Mouse (Mus musculus) limb, embryonic 13.5 days (tissue): Measurements from ENCODE around the gene Prr15l. TPM values are rescaled to one million over a fixed set of nuclear protein-coding genes. Genes with fewer than 3 reads are reported as not detected.

Source experiments
- ATAC-seq: fragments of 200-750 bp; cut with Nextera tagmentation; 2 replicates; pipeline ENCODE4 v1.8.0; 2017; ENCODE audit warnings: low read depth, moderate number of reproducible peaks, moderate TSS enrichment; ENCODE audit not compliant: low FRiP score
- H3K27ac ChIP-seq: fragments of 300-500 bp; sonication (generic); 2 replicates; pipeline ENCODE4 v1.5.1; 2015; ENCODE audit warnings: inconsistent platforms, mild to moderate bottlenecking, moderate library complexity
- H3K27me3 ChIP-seq: fragments of 300-500 bp; sonication (generic); 2 replicates; pipeline ENCODE4 v1.6.1; 2015; ENCODE audit warnings: mild to moderate bottlenecking, inconsistent platforms
- H3K36me3 ChIP-seq: fragments of 300-500 bp; sonication (generic); 2 replicates; pipeline ENCODE4 v1.6.1; 2015; ENCODE audit warnings: inconsistent platforms, mild to moderate bottlenecking, moderate library complexity
- H3K4me1 ChIP-seq: fragments of 300-500 bp; sonication (generic); 2 replicates; pipeline ENCODE4 v1.6.1; 2015; ENCODE audit warnings: inconsistent platforms
- H3K4me2 ChIP-seq: fragments of 300-500 bp; sonication (generic); replicated peaks from 2 replicates; pipeline ENCODE4 v1.6.1; 2015; ENCODE audit warnings: inconsistent platforms, mild to moderate bottlenecking, moderate library complexity
- H3K4me3 ChIP-seq: fragments of 300-500 bp; sonication (generic); 2 replicates; pipeline ENCODE4 v1.5.1; 2015; ENCODE audit warnings: moderate library complexity, mild to moderate bottlenecking, inconsistent platforms
- H3K9ac ChIP-seq: fragments of 300-500 bp; sonication (generic); 2 replicates; pipeline ENCODE4 v1.6.1; 2015; ENCODE audit warnings: mild to moderate bottlenecking, inconsistent platforms
- H3K9me3 ChIP-seq: fragments of 300-500 bp; sonication (generic); 2 replicates; pipeline ENCODE4 v1.6.1; 2016; ENCODE audit warnings: inconsistent platforms
- WGBS: fragments of 180-500 bp; shearing (Covaris S2); methylation state at CpG from one replicate; pipeline ENCODE4 v1.1.7; 2015; 5-methylcytosine and 5-hydroxymethylcytosine counted together
- polyA plus RNA-seq: library from polyadenylated mRNA; unstranded; fragments of >200 nt; fragmentation: Nextera tagmentation; extraction: Ambion mirVana; gene quantifications from 2 replicates; pipeline ENCODE4 v1.2.1, GENCODE M21; 2015

Prr15l gene
- polyA plus RNA-seq, 1 experiment from 2014 or later, result 0.97 TPM

GRCm38 (mm10) chr11:96982355-96982754 lies 54.5 kb downstream of the Prr15l start:
- under 1% methylated on average over 7 of the region's 7 CpGs for WGBS
- peak overlapping the region; percentile 29; the same call in 1 of the 2 replicates for H3K4me2 ChIP-seq

GRCm38 (mm10) chr11:96982859-96983258 lies 55.0 kb downstream of the Prr15l start, which contains the start of gene Sp2:
TSS of gene Sp2 (minus strand) at chr11:96982959.
- Histone ChIP-seq H3K27ac (no peak within 1 kb of the TSS), H3K4me2 (peak within 1 kb of the TSS; percentile 29; the same call in 1 of the 2 replicates), H3K4me1 (peaks cover 45% of the 10 kb centered on the region), H3K36me3 (no peaks in the 10 kb centered on the region), H3K27me3 (peaks cover 21% of the 10 kb centered on the region), H3K9me3 (no peaks in the 10 kb centered on the region), H3K4me3 (no peak within 1 kb of the TSS), H3K9ac (0 out of 2 replicates have a peak within 1 kb of the TSS, but pooled peaks have one; percentile 1)
- WGBS, result 58% methylated on average over 7 of the region's 7 CpGs
- no peak for ATAC-seq

More at GRCm38 (mm10) chr11:96982355-96982754, 54.5 kb downstream of the Prr15l start:
- Histone ChIP-seq H3K36me3 (no peaks in the 10 kb centered on the region), H3K4me1 (peaks cover 40% of the 10 kb centered on the region), H3K27ac (no peak overlapping the region), H3K9ac (no peak overlapping the region), H3K27me3 (peaks cover 21% of the 10 kb centered on the region), H3K4me3 (no peak overlapping the region), H3K9me3 (no peaks in the 10 kb centered on the region)
- ATAC-seq, result no peak

GRCm38 (mm10) chr11:96984903-96985302 lies 57.0 kb downstream of the Prr15l start:
- Histone ChIP-seq H3K9ac (no peak overlapping the region), H3K36me3 (no peaks in the 10 kb centered on the region), H3K4me3 (no peak overlapping the region), H3K27me3 (peaks cover 33% of the 10 kb centered on the region), H3K9me3 (no peaks in the 10 kb centered on the region), H3K4me2 (no peak overlapping the region), H3K27ac (no peak overlapping the region), H3K4me1 (peaks cover 43% of the 10 kb centered on the region)
- 2% methylated on average over 4 of the region's 4 CpGs for WGBS
- ATAC-seq, result no peak

- WGBS, result 6% methylated on average over 3 of the region's 3 CpGs
These were observed 58.6 kb downstream of the Prr15l start for GRCm38 (mm10) chr11:96986463-96986862.

More at GRCm38 (mm10) chr11:96986463-96986862, 58.6 kb downstream of the Prr15l start:
- no peak overlapping the region for H3K4me3 ChIP-seq
- no peaks in the 10 kb centered on the region for H3K9me3 ChIP-seq
- H3K27ac ChIP-seq, result no peak overlapping the region
- peak overlapping the region; percentile 47 for H3K4me2 ChIP-seq
- ATAC-seq, result peak; percentile 70
- H3K36me3 ChIP-seq, result no peaks in the 10 kb centered on the region
- peak overlapping the region; percentile 19; the same call in 1 of the 2 replicates for H3K9ac ChIP-seq
- peaks cover 29% of the 10 kb centered on the region for H3K27me3 ChIP-seq
- peaks cover 43% of the 10 kb centered on the region for H3K4me1 ChIP-seq

Other genes starting within 250 kb of the Prr15l start
- 22.2 and 22.3 TPM in 2 replicates for gene Snx11, start 150.5 kb upstream of the Prr15l start, polyA plus RNA-seq
- 158 and 163 TPM in 2 replicates for gene Cbx1, start 139.0 kb upstream of the Prr15l start, polyA plus RNA-seq
- 68.6 and 69.3 TPM in 2 replicates for gene Nfe2l1, start 98.1 kb upstream of the Prr15l start, polyA plus RNA-seq
- gene Copz2, start 78.2 kb upstream of the Prr15l start, polyA plus RNA-seq, result 140 and 149 TPM in 2 replicates
- 87.0 and 92.3 TPM in 2 replicates for gene Cdk5rap3, start 11.6 kb upstream of the Prr15l start, polyA plus RNA-seq
- gene Pnpo, start 15.9 kb downstream of the Prr15l start, polyA plus RNA-seq, result 21.2 and 25.0 TPM in 2 replicates
- 16.9 and 18.7 TPM in 2 replicates for gene Sp2, start 54.9 kb downstream of the Prr15l start, polyA plus RNA-seq
- gene Sp6, start 85.3 kb downstream of the Prr15l start, polyA plus RNA-seq, result 3.6 and 4.3 TPM in 2 replicates
- gene Scrn2, start 101.8 kb downstream of the Prr15l start, polyA plus RNA-seq, result 27.2 and 27.7 TPM in 2 replicates
- 0.92 and 0.98 TPM in 2 replicates for gene Lrrc46, start 113.3 kb downstream of the Prr15l start, polyA plus RNA-seq
- 81.9 and 83.2 TPM in 2 replicates for gene Mrpl10, start 113.5 kb downstream of the Prr15l start, polyA plus RNA-seq
- gene Osbpl7, start 122.5 kb downstream of the Prr15l start, polyA plus RNA-seq, result 8.9 and 10.1 TPM in 2 replicates
- gene Tbx21, start 187.2 kb downstream of the Prr15l start, polyA plus RNA-seq, result 0.09 TPM in 1 of 2 replicates, not detected in the other
- gene Tbkbp1, start 223.4 kb downstream of the Prr15l start, polyA plus RNA-seq, result 8.2 and 8.4 TPM in 2 replicates